Mouse (Mus musculus): ENCODE data around the gene Heatr3.

DNA sequence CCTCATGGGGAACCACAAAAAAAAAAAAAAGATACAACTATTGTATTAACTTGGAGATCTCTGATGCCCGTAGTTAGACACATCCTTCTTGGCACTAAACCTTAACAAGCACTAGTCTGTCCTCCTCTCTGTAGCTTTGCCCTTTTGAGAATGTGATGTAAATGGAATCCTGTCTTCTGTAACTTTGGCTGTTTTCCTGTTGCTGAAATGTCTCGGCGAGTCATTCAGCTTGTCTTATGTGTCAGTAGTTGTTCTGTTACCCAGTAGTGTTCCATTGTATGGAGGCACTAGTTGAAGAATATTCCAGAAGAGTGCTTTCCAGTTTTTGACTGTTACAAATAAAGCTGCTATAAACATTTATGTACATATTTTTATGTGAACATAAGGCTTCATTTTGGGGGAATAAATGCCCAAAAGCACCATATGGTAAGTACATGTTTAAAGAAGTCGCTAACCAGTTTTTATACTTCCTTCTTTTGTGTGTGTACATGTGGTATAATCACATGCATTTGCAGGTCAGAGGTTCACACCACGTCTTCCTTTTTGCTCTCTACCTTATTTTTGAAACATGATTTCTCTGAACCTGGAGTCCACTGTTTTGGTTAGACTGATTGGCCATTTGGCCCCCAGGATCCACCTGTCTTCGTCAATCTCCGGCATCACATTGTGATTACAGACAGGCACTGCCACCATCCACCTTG lies 69.6 kb downstream of the Heatr3 start:
- no peak for TF ChIP-seq CTCF (conservative IDR thresholded peaks at IDR 0.05; ENCODE audit: low read length)
- TF ChIP-seq NANOG (IDR thresholded peaks at IDR 0.05; ENCODE audit: borderline replicate concordance, low read length): no peak
- no peak for TF ChIP-seq POU5F1 (IDR thresholded peaks at IDR 0.05; ENCODE audit: borderline replicate concordance, low read length)
